Mouse (Mus musculus) lung, embryonic 15.5 days (tissue): ENCODE measurements around the gene Hdac9. TPM values are rescaled to one million over a fixed set of nuclear protein-coding genes. Genes with fewer than 3 reads are reported as not detected.
"Not testable (repeated sequence)": the region's sequence is repeated elsewhere in the genome, so short reads cannot be mapped to it uniquely, and the experiment has no call there.

Source experiments
- ATAC-seq: fragments of 200-750 bp; cut with Nextera tagmentation; 2 replicates; pipeline ENCODE4 v1.8.0; 2017; ENCODE audit warnings: moderate number of reproducible peaks, borderline replicate concordance; ENCODE audit not compliant: low FRiP score, low TSS enrichment; ENCODE audit errors: extremely low read depth
- H3K27ac ChIP-seq: fragments of 300-500 bp; sonication (generic); 2 replicates; pipeline ENCODE4 v1.5.1; 2015; ENCODE audit warnings: moderate library complexity, mild to moderate bottlenecking, inconsistent platforms
- H3K27me3 ChIP-seq: fragments of 300-500 bp; sonication (generic); 2 replicates; pipeline ENCODE4 v1.6.1; 2015; ENCODE audit warnings: inconsistent platforms
- H3K36me3 ChIP-seq: fragments of 300-500 bp; sonication (generic); 2 replicates; pipeline ENCODE4 v1.6.1; 2015; ENCODE audit warnings: inconsistent platforms
- H3K4me1 ChIP-seq: fragments of 300-500 bp; sonication (generic); 2 replicates; pipeline ENCODE4 v1.6.1; 2015; ENCODE audit warnings: inconsistent platforms
- H3K4me2 ChIP-seq: fragments of 300-500 bp; sonication (generic); 2 replicates; pipeline ENCODE4 v1.6.1; 2015; ENCODE audit warnings: inconsistent platforms, mild to moderate bottlenecking, moderate library complexity
- H3K4me3 ChIP-seq: fragments of 300-500 bp; sonication (generic); 2 replicates; pipeline ENCODE4 v1.5.1; 2015; ENCODE audit warnings: mild to moderate bottlenecking, inconsistent platforms
- H3K9ac ChIP-seq: fragments of 300-500 bp; sonication (generic); 2 replicates; pipeline ENCODE4 v1.6.1; 2015; ENCODE audit warnings: inconsistent platforms
- H3K9me3 ChIP-seq: fragments of 300-500 bp; sonication (generic); 2 replicates; pipeline ENCODE4 v1.6.1; 2016; ENCODE audit warnings: inconsistent platforms
- WGBS: fragments of 180-500 bp; shearing (Covaris S2); methylation state at CpG from one replicate; pipeline ENCODE4 v1.1.7; 2015; 5-methylcytosine and 5-hydroxymethylcytosine counted together
- polyA plus RNA-seq: library from polyadenylated mRNA; unstranded; fragments of >200 nt; fragmentation: Nextera tagmentation; extraction: Ambion mirVana; gene quantifications from 2 replicates; pipeline ENCODE4 v1.2.1, GENCODE M21; 2015

The Hdac9 gene
- polyA plus RNA-seq, 1 experiment from 2014 or later = 7.5 TPM

DNA sequence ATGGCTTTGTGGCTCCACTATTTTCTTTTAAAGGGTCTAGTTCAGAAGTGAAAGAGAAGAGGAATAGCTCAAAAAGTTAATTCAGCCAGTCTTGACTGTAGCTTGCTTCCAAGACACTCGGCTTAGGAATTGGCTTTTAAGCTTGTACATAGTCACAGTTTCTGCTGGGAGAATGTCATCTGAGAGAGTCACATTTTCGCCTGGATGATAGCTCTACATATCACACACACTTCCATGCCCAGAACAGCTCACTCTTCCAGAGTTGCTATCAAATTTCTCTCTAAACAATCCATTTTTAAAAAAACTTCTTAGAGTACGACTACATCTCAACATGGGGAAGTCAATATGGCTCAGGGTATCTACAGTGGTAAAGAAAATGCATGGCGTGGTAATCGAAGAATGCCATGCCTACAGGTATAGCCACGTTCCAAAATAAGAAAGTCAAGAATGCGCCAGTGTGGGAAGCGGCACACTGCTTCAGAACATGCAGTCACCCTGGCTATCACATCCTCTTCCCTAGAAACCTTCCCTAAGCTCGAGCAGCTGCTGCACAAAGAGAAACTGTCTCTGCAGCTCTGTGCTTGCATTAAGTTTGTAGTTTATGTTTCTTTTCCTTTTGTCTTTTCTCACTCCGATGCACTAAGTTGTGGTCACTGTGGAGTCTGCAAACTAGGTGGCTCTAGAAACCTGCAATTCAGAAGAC is 443.8 kb downstream of the Hdac9 start:
- H3K4me2 ChIP-seq = no peak overlapping the region
- H3K36me3 ChIP-seq = no peaks in the 10 kb centered on the region
- H3K9ac ChIP-seq = no peak overlapping the region
- no peak overlapping the region for H3K27ac ChIP-seq
- no peaks in the 10 kb centered on the region for H3K9me3 ChIP-seq
- H3K4me3 ChIP-seq = no peak overlapping the region
- no peak; the same call in 1 of the 2 replicates for ATAC-seq
- no peaks in the 10 kb centered on the region for H3K27me3 ChIP-seq
- H3K4me1 ChIP-seq = 0 out of 2 replicates have a peak, but pooled peaks cover 3% of the 10 kb centered on the region
- WGBS = 54% methylated on average over 10 of the region's 10 CpGs

DNA sequence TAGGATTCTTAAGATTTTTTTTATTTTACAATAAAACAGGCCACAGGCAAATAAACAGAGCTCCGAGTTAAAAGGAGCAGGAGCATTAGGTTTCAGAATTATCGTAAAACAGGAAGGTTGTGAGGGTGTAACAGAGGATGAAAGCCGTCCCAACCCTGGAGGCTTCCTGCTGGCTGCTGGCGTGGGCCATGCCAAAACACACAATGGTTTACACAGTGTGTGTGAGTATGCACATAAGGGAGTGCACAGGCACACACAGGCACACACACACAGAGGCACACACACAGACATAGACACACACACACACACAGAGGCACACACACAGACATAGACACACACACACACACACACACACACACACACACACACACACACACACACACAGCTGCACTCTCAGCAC is 444.4 kb downstream of the Hdac9 start:
- Histone ChIP-seq H3K27me3 (no peaks in the 10 kb centered on the region), H3K4me3 (no peak overlapping the region), H3K4me2 (no peak overlapping the region), H3K9me3 (no peaks in the 10 kb centered on the region), H3K36me3 (no peaks in the 10 kb centered on the region), H3K9ac (no peak overlapping the region), H3K27ac (no peak overlapping the region), H3K4me1 (0 out of 2 replicates have a peak, but pooled peaks cover 3% of the 10 kb centered on the region)
- WGBS = 27% methylated on average over 4 of the region's 4 CpGs
- ATAC-seq = no peak

DNA sequence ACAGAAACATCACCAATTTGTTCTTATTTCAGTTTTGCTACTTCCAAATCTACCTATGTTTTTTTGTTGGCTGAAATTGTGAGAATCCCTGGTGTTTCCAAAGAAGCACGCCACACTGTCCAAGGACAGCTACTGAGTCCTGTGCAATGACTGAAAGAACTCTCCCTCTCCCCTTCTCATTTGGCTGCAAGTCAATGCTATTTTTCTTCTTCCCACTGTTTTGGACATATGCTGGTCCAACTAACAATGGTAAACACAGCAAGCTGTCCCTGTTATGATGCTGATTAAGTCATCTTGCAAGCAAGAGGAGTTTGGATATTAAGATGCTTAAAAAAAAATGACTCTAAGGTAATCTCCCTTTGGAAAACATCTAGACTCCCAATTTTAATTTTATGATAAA is 455.2 kb downstream of the Hdac9 start:
- no peaks in the 10 kb centered on the region for H3K4me1 ChIP-seq
- H3K27me3 ChIP-seq = no peaks in the 10 kb centered on the region
- no peak overlapping the region for H3K4me2 ChIP-seq
- no peaks in the 10 kb centered on the region for H3K9me3 ChIP-seq
- H3K4me3 ChIP-seq = no peak overlapping the region
- no peak overlapping the region for H3K27ac ChIP-seq
- ATAC-seq = no peak
- no peak overlapping the region for H3K9ac ChIP-seq
- no peaks in the 10 kb centered on the region for H3K36me3 ChIP-seq
- WGBS = 63% methylated on average over 1 of the region's 1 CpGs

DNA sequence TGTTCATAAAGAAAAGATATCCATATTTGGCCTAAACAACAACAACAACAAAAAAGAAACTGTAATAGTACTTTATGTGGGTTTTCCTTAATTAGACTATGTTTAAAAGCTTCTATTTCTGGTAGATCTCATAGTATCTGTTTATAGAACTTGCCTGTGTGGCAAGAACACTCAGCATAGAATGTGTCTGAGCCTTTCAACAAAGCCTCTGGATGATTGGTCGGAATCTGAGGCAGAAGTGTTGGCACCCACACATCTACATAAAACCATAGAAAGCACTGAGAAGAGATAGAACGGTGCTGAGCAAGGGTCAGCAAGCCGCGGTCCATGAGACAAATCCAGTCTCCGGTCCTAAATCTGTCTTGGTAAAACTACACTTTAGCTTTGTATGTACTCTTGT is 464.3 kb downstream of the Hdac9 start:
- no peaks in the 10 kb centered on the region for H3K36me3 ChIP-seq
- no peak overlapping the region for H3K9ac ChIP-seq
- no peaks in the 10 kb centered on the region for H3K27me3 ChIP-seq
- no peaks in the 10 kb centered on the region for H3K9me3 ChIP-seq
- WGBS = 89% methylated on average over 5 of the region's 5 CpGs
- no peak overlapping the region for H3K4me3 ChIP-seq
- no peak overlapping the region for H3K27ac ChIP-seq
- ATAC-seq = no peak
- no peaks in the 10 kb centered on the region for H3K4me1 ChIP-seq
- no peak overlapping the region for H3K4me2 ChIP-seq

DNA sequence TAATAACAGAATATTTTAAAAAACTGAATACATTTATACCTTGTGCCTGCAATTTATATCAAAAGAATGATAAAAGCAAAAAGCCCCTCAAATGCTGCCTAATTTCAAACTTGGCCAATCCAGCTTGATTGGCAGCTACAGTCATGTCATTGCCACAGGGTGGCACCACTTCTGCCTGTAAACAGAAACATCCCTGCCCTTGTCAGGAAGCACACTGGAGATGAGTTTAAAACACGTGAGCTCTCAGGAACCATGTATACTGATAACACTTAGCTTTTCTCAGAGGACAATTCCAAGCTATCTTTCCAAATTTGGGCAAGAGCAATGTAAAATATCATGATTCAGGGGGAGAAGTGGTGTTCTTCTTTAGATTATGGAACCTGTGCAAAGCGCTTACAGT is 465.7 kb downstream of the Hdac9 start:
- WGBS = 58% methylated on average over 2 of the region's 2 CpGs
- Histone ChIP-seq H3K27ac (no peak overlapping the region), H3K36me3 (no peaks in the 10 kb centered on the region), H3K4me2 (no peak overlapping the region), H3K9me3 (no peaks in the 10 kb centered on the region), H3K9ac (no peak overlapping the region), H3K27me3 (no peaks in the 10 kb centered on the region), H3K4me1 (no peaks in the 10 kb centered on the region), H3K4me3 (no peak overlapping the region)
- ATAC-seq = no peak

DNA sequence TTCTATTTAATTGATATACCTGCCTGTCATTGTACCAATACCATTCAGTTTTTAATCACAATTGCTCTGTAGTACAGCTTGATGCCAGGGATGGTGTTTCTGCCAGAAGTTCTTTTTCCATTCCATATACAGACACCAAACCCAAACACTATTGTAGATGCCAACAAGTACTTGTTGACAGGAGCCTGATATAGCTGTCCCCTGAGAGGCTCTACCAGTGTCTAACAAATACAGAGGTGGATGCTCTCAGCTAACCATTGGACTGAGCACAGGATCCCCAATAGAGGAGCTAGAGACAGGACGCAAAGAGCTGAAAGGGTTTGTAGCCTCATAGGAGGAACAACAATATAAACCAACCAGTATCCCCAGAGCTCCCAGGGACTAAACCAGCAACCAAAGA is 472.2 kb downstream of the Hdac9 start:
- not testable (repeated sequence) for H3K9me3 ChIP-seq, H3K36me3 ChIP-seq, H3K4me3 ChIP-seq, H3K4me2 ChIP-seq, H3K4me1 ChIP-seq, H3K9ac ChIP-seq, H3K27ac ChIP-seq, ATAC-seq, H3K27me3 ChIP-seq
- WGBS = 93% methylated on average over 1 of the region's 1 CpGs

DNA sequence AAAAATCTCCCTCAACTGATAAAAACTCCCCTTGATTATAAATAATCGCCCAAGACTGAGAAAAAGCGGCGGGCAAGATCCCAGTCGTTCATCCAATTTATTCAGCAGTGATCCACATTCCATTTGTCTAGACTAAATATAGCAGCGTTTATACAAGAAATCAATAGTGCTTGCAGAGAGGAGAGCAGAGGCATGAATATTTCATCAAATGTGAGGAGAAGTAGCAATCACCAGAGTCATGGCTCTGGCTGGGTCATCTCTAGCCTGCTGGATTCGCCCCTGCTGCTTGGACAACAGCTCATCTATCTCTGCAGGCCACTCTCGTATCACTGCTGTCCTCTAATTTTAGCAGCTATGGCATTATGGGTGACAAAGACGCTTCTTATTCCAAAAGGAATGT is 476.0 kb downstream of the Hdac9 start:
- Histone ChIP-seq H3K4me2 (no peak overlapping the region), H3K27me3 (no peaks in the 10 kb centered on the region), H3K27ac (no peak overlapping the region)

DNA sequence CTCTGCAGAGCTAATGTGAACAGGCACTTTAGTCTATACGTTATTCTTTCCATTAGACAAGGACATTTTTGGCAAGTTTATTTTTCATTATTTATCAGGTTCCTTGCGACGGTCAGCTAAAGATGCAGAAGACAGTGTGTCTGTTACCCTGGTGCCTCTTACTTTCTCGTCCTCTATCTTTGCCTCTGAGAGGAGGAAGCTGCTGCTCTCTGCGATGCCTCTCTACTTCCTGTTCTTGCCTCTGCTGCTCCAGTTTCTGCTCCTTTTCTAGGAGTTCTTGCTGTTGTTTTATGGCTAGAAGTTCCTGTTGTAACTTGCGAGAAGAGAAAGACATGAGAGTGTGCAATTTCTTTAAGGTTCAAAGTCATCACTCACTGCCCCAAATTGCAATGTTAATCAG is 484.0 kb downstream of the Hdac9 start:
- H3K4me2 ChIP-seq = no peak overlapping the region
- no peaks in the 10 kb centered on the region for H3K36me3 ChIP-seq
- no peaks in the 10 kb centered on the region for H3K9me3 ChIP-seq
- no peaks in the 10 kb centered on the region for H3K4me1 ChIP-seq
- 48% methylated on average over 6 of the region's 6 CpGs for WGBS
- H3K9ac ChIP-seq = no peak overlapping the region
- no peak for ATAC-seq
- H3K27ac ChIP-seq = no peak overlapping the region
- no peaks in the 10 kb centered on the region for H3K27me3 ChIP-seq
- no peak overlapping the region for H3K4me3 ChIP-seq

More for the DNA sequence above, 476.0 kb downstream of the Hdac9 start:
- H3K9me3 ChIP-seq = no peaks in the 10 kb centered on the region
- 32% methylated on average over 8 of the region's 8 CpGs for WGBS
- no peak overlapping the region for H3K9ac ChIP-seq
- no peaks in the 10 kb centered on the region for H3K36me3 ChIP-seq
- H3K4me3 ChIP-seq = no peak overlapping the region
- H3K4me1 ChIP-seq = no peaks in the 10 kb centered on the region
- ATAC-seq = no peak

DNA sequence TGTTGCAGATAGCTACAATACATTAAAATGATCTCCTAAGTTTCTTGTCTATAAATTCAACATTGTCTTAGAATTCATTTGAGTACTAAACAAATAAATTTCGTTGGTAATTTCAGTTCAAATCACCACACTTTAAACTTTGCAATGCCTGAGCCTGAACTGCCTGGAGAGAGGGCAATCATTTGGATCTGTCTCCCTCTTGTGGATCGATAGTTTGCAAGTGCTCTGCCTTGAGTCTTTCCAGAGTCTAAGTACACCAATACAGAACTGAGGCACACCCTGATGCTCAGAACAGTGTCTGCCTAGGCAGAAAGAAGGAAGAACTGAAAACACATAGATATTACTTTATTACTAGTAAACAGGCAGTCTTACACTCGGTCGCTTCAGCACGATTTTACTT is 484.4 kb downstream of the Hdac9 start:
- no peak overlapping the region for H3K27ac ChIP-seq
- H3K4me2 ChIP-seq = no peak overlapping the region
- no peak overlapping the region for H3K9ac ChIP-seq
- H3K27me3 ChIP-seq = no peaks in the 10 kb centered on the region
- WGBS = 41% methylated on average over 5 of the region's 5 CpGs
- no peaks in the 10 kb centered on the region for H3K4me1 ChIP-seq
- no peak overlapping the region for H3K4me3 ChIP-seq
- no peaks in the 10 kb centered on the region for H3K9me3 ChIP-seq
- ATAC-seq = no peak
- no peaks in the 10 kb centered on the region for H3K36me3 ChIP-seq

DNA sequence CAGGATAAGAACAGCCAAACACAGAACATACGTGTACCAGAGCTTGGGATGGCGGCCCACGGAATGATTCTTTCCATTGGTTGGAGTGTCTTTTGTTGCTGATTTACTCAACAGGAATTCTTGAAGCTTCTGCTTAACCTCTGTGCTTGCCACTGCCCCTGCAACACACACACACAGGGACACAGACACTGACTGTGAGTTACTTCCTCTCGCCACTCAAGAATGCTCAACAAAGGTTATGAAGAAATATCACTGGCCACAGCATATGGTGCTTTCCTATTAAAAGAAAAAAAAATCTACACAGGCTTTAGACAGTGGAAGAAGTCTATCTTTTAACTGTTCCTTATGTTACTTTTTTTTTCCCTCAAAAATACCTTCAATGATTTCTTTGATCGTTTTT is 485.1 kb downstream of the Hdac9 start:
- no peak overlapping the region for H3K4me2 ChIP-seq
- ATAC-seq = no peak
- no peak overlapping the region for H3K4me3 ChIP-seq
- no peaks in the 10 kb centered on the region for H3K27me3 ChIP-seq
- no peaks in the 10 kb centered on the region for H3K9me3 ChIP-seq
- H3K9ac ChIP-seq = no peak overlapping the region
- H3K4me1 ChIP-seq = no peaks in the 10 kb centered on the region
- 75% methylated on average over 5 of the region's 5 CpGs for WGBS
- H3K27ac ChIP-seq = no peak overlapping the region
- no peaks in the 10 kb centered on the region for H3K36me3 ChIP-seq

DNA sequence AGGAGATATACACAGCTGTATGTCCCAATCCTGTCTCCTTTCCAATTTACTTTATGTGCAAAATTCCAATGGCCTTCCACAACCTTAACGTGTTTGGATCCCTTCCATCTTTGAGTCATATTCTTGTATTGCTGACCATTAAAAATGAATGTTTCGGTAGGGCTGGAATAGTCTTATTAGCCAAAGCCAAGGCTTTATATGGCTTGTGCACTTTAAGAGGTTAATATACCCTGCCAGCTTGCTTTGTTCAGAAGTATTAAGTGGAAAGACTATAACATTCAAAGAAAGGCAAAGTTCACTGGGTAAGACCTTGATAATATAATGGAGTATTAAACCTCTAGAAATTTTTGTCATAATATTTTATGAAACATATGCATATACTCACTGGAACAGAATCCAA is 491.4 kb downstream of the Hdac9 start:
- no peaks in the 10 kb centered on the region for H3K4me1 ChIP-seq
- ATAC-seq = no peak

DNA sequence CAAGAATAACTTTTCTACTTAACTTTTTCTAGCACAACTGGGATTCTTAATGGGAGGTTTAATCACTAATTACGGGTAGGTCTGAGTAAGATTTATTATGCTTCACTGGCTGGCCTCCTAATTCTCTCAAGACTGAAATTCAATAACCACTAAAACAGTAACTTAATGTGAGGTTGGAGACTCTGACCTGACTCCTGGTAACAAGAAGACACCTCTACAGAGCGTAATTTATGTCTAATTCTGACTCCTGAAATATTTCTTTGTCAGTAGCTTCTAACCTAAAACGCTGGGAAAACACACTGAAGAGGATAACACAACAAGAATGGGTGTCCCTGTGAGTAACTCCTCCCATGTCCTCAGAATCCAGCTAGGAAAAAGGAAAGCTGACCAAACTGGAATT is 508.8 kb downstream of the Hdac9 start:
- Histone ChIP-seq H3K4me3 (no peak overlapping the region), H3K9me3 (no peaks in the 10 kb centered on the region), H3K9ac (no peak overlapping the region), H3K4me1 (no peaks in the 10 kb centered on the region), H3K36me3 (no peaks in the 10 kb centered on the region), H3K27me3 (no peaks in the 10 kb centered on the region), H3K4me2 (no peak overlapping the region), H3K27ac (no peak overlapping the region)
- no peak for ATAC-seq
- whole genome bisulfite sequencing = 63% methylated on average over 3 of the region's 3 CpGs

More for the DNA sequence above, 491.4 kb downstream of the Hdac9 start:
- Histone ChIP-seq H3K4me2 (no peak overlapping the region), H3K27me3 (no peaks in the 10 kb centered on the region), H3K27ac (no peak overlapping the region), H3K9me3 (no peaks in the 10 kb centered on the region), H3K36me3 (no peaks in the 10 kb centered on the region), H3K4me3 (no peak overlapping the region), H3K9ac (no peak overlapping the region)
- 77% methylated on average over 2 of the region's 2 CpGs for WGBS

DNA sequence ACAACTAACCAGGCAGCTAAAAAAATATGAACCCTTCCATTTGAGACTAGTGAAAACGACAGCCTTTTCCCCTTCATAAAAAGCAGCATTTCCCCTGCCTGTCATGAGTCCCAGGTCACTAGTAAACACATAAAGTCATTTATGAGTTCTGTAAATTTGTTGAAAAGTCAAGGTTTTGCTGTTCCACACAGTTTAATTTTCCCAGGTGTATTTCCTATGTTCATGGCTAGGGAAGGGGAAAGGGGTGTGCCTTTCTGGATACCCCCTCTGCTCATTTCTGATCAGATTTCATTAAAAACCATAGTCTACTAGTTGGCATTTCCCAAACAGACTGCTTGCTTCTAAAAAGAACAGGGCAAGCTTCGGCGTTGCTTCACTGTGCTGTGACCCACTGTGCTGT is 509.8 kb downstream of the Hdac9 start:
- no peaks in the 10 kb centered on the region for H3K9me3 ChIP-seq
- no peak overlapping the region for H3K4me2 ChIP-seq
- 77% methylated on average over 3 of the region's 3 CpGs for WGBS
- no peak for ATAC-seq
- no peaks in the 10 kb centered on the region for H3K27me3 ChIP-seq
- no peaks in the 10 kb centered on the region for H3K4me1 ChIP-seq
- no peak overlapping the region for H3K4me3 ChIP-seq
- no peak overlapping the region for H3K27ac ChIP-seq
- no peak overlapping the region for H3K9ac ChIP-seq
- H3K36me3 ChIP-seq = no peaks in the 10 kb centered on the region
